Mouse (Mus musculus) embryonic facial prominence, embryonic 12.5 days (tissue): ENCODE measurements around the gene Nipal4. TPM values are rescaled to one million over a fixed set of nuclear protein-coding genes. Genes with fewer than 3 reads are reported as not detected.

Experiments used
- ATAC-seq: fragments of 200-750 bp; cut with Nextera tagmentation; 2 replicates; pipeline ENCODE4 v1.8.0; 2017; ENCODE audit not compliant: insufficient number of reproducible peaks, insufficient read depth, low FRiP score, low TSS enrichment
- H3K27ac ChIP-seq: fragments of 300-500 bp; sonication (generic); 2 replicates; pipeline ENCODE4 v1.5.1; 2016; ENCODE audit warnings: mild to moderate bottlenecking
- H3K27me3 ChIP-seq: fragments of 300-500 bp; sonication (generic); 2 replicates; pipeline ENCODE4 v1.6.1; 2016; ENCODE audit warnings: mild to moderate bottlenecking, moderate library complexity
- H3K36me3 ChIP-seq: fragments of 300-500 bp; sonication (generic); 2 replicates; pipeline ENCODE4 v1.6.1; 2016; ENCODE audit warnings: mild to moderate bottlenecking
- H3K4me1 ChIP-seq: fragments of 300-500 bp; sonication (generic); 2 replicates; pipeline ENCODE4 v1.6.1; 2016
- H3K4me2 ChIP-seq: fragments of 300-500 bp; sonication (generic); replicated peaks from 2 replicates; pipeline ENCODE4 v1.6.1; 2016; ENCODE audit warnings: mild to moderate bottlenecking, moderate library complexity
- H3K4me3 ChIP-seq: fragments of 300-500 bp; sonication (generic); 2 replicates; pipeline ENCODE4 v1.5.1; 2016; ENCODE audit warnings: mild to moderate bottlenecking
- H3K9ac ChIP-seq: fragments of 300-500 bp; sonication (generic); 2 replicates; pipeline ENCODE4 v1.6.1; 2016; ENCODE audit warnings: mild to moderate bottlenecking, moderate library complexity
- H3K9me3 ChIP-seq: fragments of 300-500 bp; sonication (generic); 2 replicates; pipeline ENCODE4 v1.6.1; 2016; ENCODE audit warnings: mild to moderate bottlenecking, moderate library complexity
- WGBS: fragments of 180-500 bp; shearing (Covaris S2); methylation state at CpG from one replicate; pipeline ENCODE4 v1.1.7; 2016; 5-methylcytosine and 5-hydroxymethylcytosine counted together
- polyA plus RNA-seq: library from polyadenylated mRNA; unstranded; fragments of >200 nt; fragmentation: Nextera tagmentation; extraction: Ambion mirVana; gene quantifications from 2 replicates; pipeline ENCODE4 v1.2.1, GENCODE M21; 2016

The Nipal4 gene
- polyA plus RNA-seq, 1 experiment from 2014 or later: 0.43 TPM

- 89% methylated on average over 8 of the region's 8 CpGs for WGBS
- H3K4me3 ChIP-seq: no peak overlapping the region
Observed at GRCm38 (mm10) chr11:46156945-46157344, 9.4 kb downstream of the Nipal4 start.

GRCm38 (mm10) chr11:46146619-46147018 lies 19.7 kb downstream of the Nipal4 start:
- no peaks in the 10 kb centered on the region for H3K4me1 ChIP-seq
- 93% methylated on average over 5 of the region's 5 CpGs for WGBS

More at GRCm38 (mm10) chr11:46156945-46157344, 9.4 kb downstream of the Nipal4 start:
- no peaks in the 10 kb centered on the region for H3K36me3 ChIP-seq
- no peak overlapping the region for H3K9ac ChIP-seq
- H3K27ac ChIP-seq: no peak overlapping the region
- no peaks in the 10 kb centered on the region for H3K4me1 ChIP-seq
- no peak overlapping the region for H3K4me2 ChIP-seq
- no peaks in the 10 kb centered on the region for H3K27me3 ChIP-seq
- ATAC-seq: no peak
- no peaks in the 10 kb centered on the region for H3K9me3 ChIP-seq

GRCm38 (mm10) chr11:46145163-46145875 lies 21.0 kb downstream of the Nipal4 start:
- H3K9me3 ChIP-seq: no peaks in the 10 kb centered on the region

More at GRCm38 (mm10) chr11:46146619-46147018, 19.7 kb downstream of the Nipal4 start:
- Histone ChIP-seq H3K27ac (no peak overlapping the region), H3K27me3 (no peaks in the 10 kb centered on the region), H3K9ac (no peak overlapping the region), H3K36me3 (peaks cover 31% of the 10 kb centered on the region), H3K4me2 (no peak overlapping the region), H3K4me3 (no peak overlapping the region), H3K9me3 (no peaks in the 10 kb centered on the region)
- ATAC-seq: no peak

GRCm38 (mm10) chr11:46143342-46143741 lies 23.0 kb downstream of the Nipal4 start:
- 92% methylated on average over 6 of the region's 6 CpGs for WGBS
- Histone ChIP-seq H3K4me3 (no peak overlapping the region), H3K9ac (no peak overlapping the region), H3K4me2 (no peak overlapping the region), H3K27ac (no peak overlapping the region), H3K36me3 (peaks cover 62% of the 10 kb centered on the region), H3K9me3 (no peaks in the 10 kb centered on the region), H3K27me3 (no peaks in the 10 kb centered on the region), H3K4me1 (no peaks in the 10 kb centered on the region)
- no peak for ATAC-seq

More at GRCm38 (mm10) chr11:46145163-46145875, 21.0 kb downstream of the Nipal4 start:
- WGBS: 88% methylated on average over 11 of the region's 11 CpGs
- Histone ChIP-seq H3K4me2 (no peak overlapping the region), H3K36me3 (peaks cover 44% of the 10 kb centered on the region), H3K4me1 (no peaks in the 10 kb centered on the region), H3K4me3 (no peak overlapping the region), H3K27ac (no peak overlapping the region), H3K27me3 (no peaks in the 10 kb centered on the region), H3K9ac (no peak overlapping the region)
- ATAC-seq: no peak

- ATAC-seq: no peak
- H3K4me3 ChIP-seq: no peak overlapping the region
- peaks cover 43% of the 10 kb centered on the region for H3K36me3 ChIP-seq
- H3K9me3 ChIP-seq: no peaks in the 10 kb centered on the region
- H3K27ac ChIP-seq: no peak overlapping the region
- WGBS: 82% methylated on average over 2 of the region's 2 CpGs
- no peaks in the 10 kb centered on the region for H3K27me3 ChIP-seq
- H3K4me2 ChIP-seq: no peak overlapping the region
- no peaks in the 10 kb centered on the region for H3K4me1 ChIP-seq
- no peak overlapping the region for H3K9ac ChIP-seq
Observed at GRCm38 (mm10) chr11:46134899-46135298, 31.4 kb downstream of the Nipal4 start.

- H3K9ac ChIP-seq: no peak overlapping the region
- H3K27ac ChIP-seq: no peak overlapping the region
- no peak overlapping the region for H3K4me3 ChIP-seq
- H3K9me3 ChIP-seq: no peaks in the 10 kb centered on the region
- H3K4me2 ChIP-seq: no peak overlapping the region
- H3K27me3 ChIP-seq: no peaks in the 10 kb centered on the region
- H3K36me3 ChIP-seq: peaks cover 26% of the 10 kb centered on the region
- no peaks in the 10 kb centered on the region for H3K4me1 ChIP-seq
- 95% methylated on average over 17 of the region's 17 CpGs for WGBS
- ATAC-seq: no peak
Observed at GRCm38 (mm10) chr11:46131022-46131986, 35.0 kb downstream of the Nipal4 start.

- Histone ChIP-seq H3K27ac (no peak overlapping the region), H3K27me3 (no peaks in the 10 kb centered on the region), H3K36me3 (peaks cover 21% of the 10 kb centered on the region), H3K4me1 (no peaks in the 10 kb centered on the region), H3K4me3 (no peak overlapping the region), H3K9ac (no peak overlapping the region), H3K4me2 (no peak overlapping the region), H3K9me3 (no peaks in the 10 kb centered on the region)
- no peak for ATAC-seq
- WGBS: 66% methylated on average over 9 of the region's 9 CpGs
Observed at GRCm38 (mm10) chr11:46128548-46128945, 37.8 kb downstream of the Nipal4 start.

- no peak overlapping the region for H3K27ac ChIP-seq
- no peaks in the 10 kb centered on the region for H3K4me1 ChIP-seq
- 79% methylated on average over 15 of the region's 15 CpGs for WGBS
- no peaks in the 10 kb centered on the region for H3K9me3 ChIP-seq
- no peaks in the 10 kb centered on the region for H3K27me3 ChIP-seq
- H3K9ac ChIP-seq: no peak overlapping the region
- H3K4me2 ChIP-seq: no peak overlapping the region
- no peak overlapping the region for H3K4me3 ChIP-seq
- no peak for ATAC-seq
- H3K36me3 ChIP-seq: peaks cover 21% of the 10 kb centered on the region
Observed at GRCm38 (mm10) chr11:46127621-46128547, 38.4 kb downstream of the Nipal4 start.

- peaks cover 22% of the 10 kb centered on the region for H3K36me3 ChIP-seq
- no peak for ATAC-seq
- WGBS: 92% methylated on average over 11 of the region's 11 CpGs
Observed at GRCm38 (mm10) chr11:46126827-46127410, 39.4 kb downstream of the Nipal4 start.

GRCm38 (mm10) chr11:46126317-46126716 lies 40.0 kb downstream of the Nipal4 start:
- no peak overlapping the region for H3K4me2 ChIP-seq
- 90% methylated on average over 7 of the region's 7 CpGs for WGBS
- no peak overlapping the region for H3K27ac ChIP-seq
- H3K4me1 ChIP-seq: no peaks in the 10 kb centered on the region
- H3K9ac ChIP-seq: no peak overlapping the region
- H3K27me3 ChIP-seq: no peaks in the 10 kb centered on the region
- peaks cover 28% of the 10 kb centered on the region for H3K36me3 ChIP-seq
- no peak for ATAC-seq
- H3K9me3 ChIP-seq: no peaks in the 10 kb centered on the region
- no peak overlapping the region for H3K4me3 ChIP-seq

More at GRCm38 (mm10) chr11:46126827-46127410, 39.4 kb downstream of the Nipal4 start:
- no peak overlapping the region for H3K4me2 ChIP-seq
- H3K4me1 ChIP-seq: no peaks in the 10 kb centered on the region
- H3K4me3 ChIP-seq: no peak overlapping the region
- no peaks in the 10 kb centered on the region for H3K27me3 ChIP-seq
- no peaks in the 10 kb centered on the region for H3K9me3 ChIP-seq
- no peak overlapping the region for H3K27ac ChIP-seq
- no peak overlapping the region for H3K9ac ChIP-seq

- 90% methylated on average over 7 of the region's 7 CpGs for WGBS
- Histone ChIP-seq H3K27ac (no peak overlapping the region), H3K36me3 (peaks cover 33% of the 10 kb centered on the region), H3K4me3 (no peak overlapping the region), H3K9ac (no peak overlapping the region), H3K27me3 (no peaks in the 10 kb centered on the region), H3K4me1 (no peaks in the 10 kb centered on the region), H3K4me2 (no peak overlapping the region), H3K9me3 (no peaks in the 10 kb centered on the region)
- no peak for ATAC-seq
Observed at GRCm38 (mm10) chr11:46125835-46126229, 40.5 kb downstream of the Nipal4 start.
